8 mouse cellular contexts compared by ENCODE assay signal in the genomic region with DNA sequence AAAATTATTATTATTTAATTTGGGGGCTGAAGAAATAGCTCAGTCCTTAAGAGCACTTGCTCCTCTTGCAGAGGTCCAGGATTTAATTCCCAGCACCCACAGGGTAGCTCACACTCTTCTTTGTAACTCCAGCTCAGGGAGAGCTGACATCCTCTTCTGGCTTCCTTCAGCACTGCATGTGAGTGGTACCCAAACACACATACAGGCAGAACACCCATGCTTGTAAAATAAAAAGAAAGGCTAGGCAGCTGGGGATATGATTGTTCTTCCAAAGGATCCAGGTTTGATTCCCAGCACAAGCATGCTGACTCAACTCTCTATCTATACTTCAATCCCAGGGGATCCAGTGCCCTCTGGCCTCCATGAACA. TPM values are rescaled to one million over a fixed set of nuclear protein-coding genes. Genes with fewer than 3 reads are reported as not detected.
DNase-seq lines count a peak whose midpoint lies in the region; ATAC-seq and TF ChIP-seq lines count a peak whose summit lies in the region.

No protein-coding gene starts in this region.

- H3K79me3 ChIP-seq in C2C12 (ENCODE audit: low read depth): peaks cover 16% of the 10 kb centered on the region

- peaks cover 26% of the 10 kb centered on the region for H3K79me2 ChIP-seq in C2C12 (ENCODE audit: control insufficient read depth, insufficient read depth)

- H3K4me2 ChIP-seq in heart, embryonic 12.5 days: peak overlapping the region; percentile 85; the same call in 1 of the 2 replicates
- peak overlapping the region; percentile 88; the same call in 1 of the 2 replicates for H3K4me2 ChIP-seq in forebrain, embryonic 13.5 days
- H3K4me2 ChIP-seq in liver, embryonic 15.5 days: peak overlapping the region; percentile 79

- H3K4me3 ChIP-seq in heart, embryonic 12.5 days: no peak overlapping the region
- H3K4me3 ChIP-seq in C2C12 (ENCODE audit: insufficient read depth, poor library complexity, severe bottlenecking): peak overlapping the region; percentile 79
- peak overlapping the region; percentile 62; the same call in 1 of the 2 replicates for H3K4me3 ChIP-seq in forebrain, embryonic 13.5 days
- H3K4me3 ChIP-seq in liver, embryonic 15.5 days (replicated peaks): peak overlapping the region; percentile 74

- H3K4me1 ChIP-seq in heart, embryonic 12.5 days (replicated peaks): peaks cover 20% of the 10 kb centered on the region
- H3K4me1 ChIP-seq in forebrain, embryonic 13.5 days: peaks cover 22% of the 10 kb centered on the region
- peaks cover 57% of the 10 kb centered on the region for H3K4me1 ChIP-seq in liver, embryonic 15.5 days (replicated peaks)

- H3K27ac ChIP-seq in heart, embryonic 12.5 days (ENCODE audit: poor library complexity, severe bottlenecking): no peak overlapping the region
- H3K27ac ChIP-seq in forebrain, embryonic 13.5 days: no peak overlapping the region
- H3K27ac ChIP-seq in liver, embryonic 15.5 days (replicated peaks): no peak overlapping the region; the same call in 1 of the 2 replicates

- H3K9me3 ChIP-seq in heart, embryonic 12.5 days (replicated peaks): no peaks in the 10 kb centered on the region
- no peaks in the 10 kb centered on the region for H3K9me3 ChIP-seq in forebrain, embryonic 13.5 days (replicated peaks)
- no peaks in the 10 kb centered on the region for H3K9me3 ChIP-seq in liver, embryonic 15.5 days (replicated peaks)

- no peaks in the 10 kb centered on the region for H3K27me3 ChIP-seq in heart, embryonic 12.5 days (replicated peaks)
- H3K27me3 ChIP-seq in C2C12 (ENCODE audit: control insufficient read depth, insufficient read depth, insufficient read length): no peaks in the 10 kb centered on the region
- peaks cover 4% of the 10 kb centered on the region; the same call in 1 of the 2 replicates for H3K27me3 ChIP-seq in forebrain, embryonic 13.5 days
- H3K27me3 ChIP-seq in liver, embryonic 15.5 days: no peaks in the 10 kb centered on the region

- peaks cover 25% of the 10 kb centered on the region for H3K36me3 ChIP-seq in heart, embryonic 12.5 days
- peaks cover 27% of the 10 kb centered on the region for H3K36me3 ChIP-seq in C2C12 (ENCODE audit: control insufficient read depth, insufficient read depth)
- H3K36me3 ChIP-seq in forebrain, embryonic 13.5 days (ENCODE audit: poor library complexity, severe bottlenecking): peaks cover 32% of the 10 kb centered on the region
- H3K36me3 ChIP-seq in liver, embryonic 15.5 days (replicated peaks): peaks cover 25% of the 10 kb centered on the region

- no peak for DNase-seq in heart, adult 18-20 months
- no peak for DNase-seq in testis, postnatal 14 days (ENCODE audit: low spot score)
- no peak for DNase-seq in gastrocnemius, postnatal 10 days
- DNase-seq in frontal cortex, postnatal 36 days (ENCODE audit: low spot score in 2 of 2): no peak

- no peak overlapping the region for H3ac ChIP-seq in C2C12 (ENCODE audit: control insufficient read depth, insufficient read length, low read depth)

- TF ChIP-seq CTCF in C2C12 (IDR thresholded peaks at IDR 0.05; ENCODE audit: control insufficient read depth, insufficient read depth, insufficient read length): no peak

- no peak for ATAC-seq in heart, embryonic 12.5 days (ENCODE audit: insufficient number of reproducible peaks, low FRiP score)
- ATAC-seq in forebrain, embryonic 13.5 days: no peak
- no peak for ATAC-seq in liver, embryonic 15.5 days (ENCODE audit: insufficient read depth)

- no peak overlapping the region for H3K9ac ChIP-seq in heart, embryonic 12.5 days
- H3K9ac ChIP-seq in forebrain, embryonic 13.5 days: no peak overlapping the region
- no peak overlapping the region for H3K9ac ChIP-seq in liver, embryonic 15.5 days

TF ChIP-seq in C2C12, 6 proteins besides CTCF, POLR2A, EP300 and RAD21:
- TF ChIP-seq MYOG (IDR thresholded peaks at IDR 0.05; ENCODE audit: control insufficient read depth, extremely low read depth, insufficient read length) (no peak), CEBPB (IDR thresholded peaks at IDR 0.05; ENCODE audit: low read depth) (no peak), MYOD1 (IDR thresholded peaks at IDR 0.05; ENCODE audit: control insufficient read depth, insufficient read length, low read depth) (no peak), USF1 (IDR thresholded peaks at IDR 0.05; ENCODE audit: low read depth) (no peak), FOSL1 (IDR thresholded peaks at IDR 0.05; ENCODE audit: insufficient read depth, low read length, poor library complexity, severe bottlenecking) (no peak), MAX (IDR thresholded peaks at IDR 0.05) (no peak)

RNA-seq across cellular contexts. Expression of a gene that starts 0.6 kb away (rescaled TPM):
- polyA plus RNA-seq in heart, embryonic 12.5 days (2016; fragmentation: Nextera tagmentation; extraction: Ambion mirVana): 137 and 145 TPM in 2 replicates
- total RNA-seq in heart, adult 18-20 months (2021): 10 to 100 TPM; 58.3 to 60.9 TPM
- 178 TPM for polyA plus RNA-seq in C2C12 (2012; fragmentation: generic; extraction: Trizol)
- polyA plus RNA-seq in forebrain, embryonic 13.5 days (2015; fragmentation: Nextera tagmentation; extraction: Ambion mirVana): 174 and 190 TPM in 2 replicates
- polyA plus RNA-seq in liver, embryonic 15.5 days (2015; fragmentation: Nextera tagmentation; extraction: Ambion mirVana): 55.5 and 65.7 TPM in 2 replicates
- 10 to 100 TPM; 40.9 to 45.1 TPM for total RNA-seq in gastrocnemius, postnatal 10 days (2021)

RNA-seq across cellular contexts. Expression of a gene that starts 3.4 kb away (rescaled TPM):
- 3.8 and 4.1 TPM in 2 replicates for polyA plus RNA-seq in heart, embryonic 12.5 days (2016; fragmentation: Nextera tagmentation; extraction: Ambion mirVana)
- 1 to 10 TPM in 1 of 2 experiments, under 1 TPM in 1; 0.79 to 1.6 TPM for total RNA-seq in heart, adult 18-20 months (2021)
- 3.6 TPM for polyA plus RNA-seq in C2C12 (2012; fragmentation: generic; extraction: Trizol)
- polyA plus RNA-seq in forebrain, embryonic 13.5 days (2015; fragmentation: Nextera tagmentation; extraction: Ambion mirVana): 7.9 and 8.5 TPM in 2 replicates
- polyA plus RNA-seq in liver, embryonic 15.5 days (2015; fragmentation: Nextera tagmentation; extraction: Ambion mirVana): 1.2 and 1.3 TPM in 2 replicates
- total RNA-seq in gastrocnemius, postnatal 10 days (2021): 1 to 10 TPM; 1.0 to 1.4 TPM

RNA-seq across cellular contexts. Expression of a gene that starts 12.7 kb away (rescaled TPM):
- 22.5 and 23.3 TPM in 2 replicates for polyA plus RNA-seq in heart, embryonic 12.5 days (2016; fragmentation: Nextera tagmentation; extraction: Ambion mirVana)
- 1 to 10 TPM; 7.2 to 8.6 TPM for total RNA-seq in heart, adult 18-20 months (2021)
- polyA plus RNA-seq in C2C12 (2012; fragmentation: generic; extraction: Trizol): 28.5 TPM
- polyA plus RNA-seq in forebrain, embryonic 13.5 days (2015; fragmentation: Nextera tagmentation; extraction: Ambion mirVana): 30.1 and 33.0 TPM in 2 replicates
- polyA plus RNA-seq in liver, embryonic 15.5 days (2015; fragmentation: Nextera tagmentation; extraction: Ambion mirVana): 13.2 and 15.4 TPM in 2 replicates
- total RNA-seq in gastrocnemius, postnatal 10 days (2021): 10 to 100 TPM in 1 of 2 experiments, 1 to 10 TPM in 1; 8.5 to 12.0 TPM

RNA-seq across cellular contexts. Expression of a gene that starts 20.2 kb away (rescaled TPM):
- polyA plus RNA-seq in heart, embryonic 12.5 days (2016; fragmentation: Nextera tagmentation; extraction: Ambion mirVana): 36.3 and 37.0 TPM in 2 replicates
- 10 to 100 TPM; 13.6 to 18.3 TPM for total RNA-seq in heart, adult 18-20 months (2021)
- 17.7 TPM for polyA plus RNA-seq in C2C12 (2012; fragmentation: generic; extraction: Trizol)
- polyA plus RNA-seq in forebrain, embryonic 13.5 days (2015; fragmentation: Nextera tagmentation; extraction: Ambion mirVana): 86.1 and 89.1 TPM in 2 replicates
- polyA plus RNA-seq in liver, embryonic 15.5 days (2015; fragmentation: Nextera tagmentation; extraction: Ambion mirVana): 22.4 and 22.5 TPM in 2 replicates
- 10 to 100 TPM; 11.8 to 15.7 TPM for total RNA-seq in gastrocnemius, postnatal 10 days (2021)

RNA-seq across cellular contexts. Expression of a gene that starts 20.9 kb away (rescaled TPM):
- 3.8 TPM in 2 replicates for polyA plus RNA-seq in heart, embryonic 12.5 days (2016; fragmentation: Nextera tagmentation; extraction: Ambion mirVana)
- total RNA-seq in heart, adult 18-20 months (2021): 10 to 100 TPM; 47.2 to 47.4 TPM
- 45.5 TPM for polyA plus RNA-seq in C2C12 (2012; fragmentation: generic; extraction: Trizol)
- polyA plus RNA-seq in forebrain, embryonic 13.5 days (2015; fragmentation: Nextera tagmentation; extraction: Ambion mirVana): 6.4 and 6.8 TPM in 2 replicates
- 2.2 and 2.6 TPM in 2 replicates for polyA plus RNA-seq in liver, embryonic 15.5 days (2015; fragmentation: Nextera tagmentation; extraction: Ambion mirVana)
- 10 to 100 TPM; 42.2 to 47.8 TPM for total RNA-seq in gastrocnemius, postnatal 10 days (2021)
